Mouse (Mus musculus): ENCODE data around the gene Pex6.
"Not testable (repeated sequence)": the region's sequence is repeated elsewhere in the genome, so short reads cannot be mapped to it uniquely, and the experiment has no call there.

The Pex6 gene

DNA sequence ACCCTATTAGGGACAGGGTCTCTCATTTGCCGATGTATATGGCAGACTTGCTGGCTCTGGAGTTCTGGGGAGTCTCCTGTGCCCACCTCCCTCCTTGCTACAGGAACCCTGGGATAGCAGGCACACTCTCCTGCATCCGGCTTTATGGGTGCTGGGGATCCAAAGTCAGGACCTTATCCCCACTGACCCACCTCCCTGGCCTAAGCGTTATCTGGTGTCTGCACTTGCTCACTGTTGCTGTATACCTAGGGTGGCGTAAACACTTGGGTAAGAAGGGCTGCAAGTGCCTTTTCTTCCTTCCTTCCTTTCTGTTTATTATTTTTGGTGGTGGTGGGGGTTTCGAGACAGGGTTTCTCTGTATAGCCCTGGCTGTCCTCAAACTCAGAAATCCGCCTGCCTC is 30.0 kb downstream of the Pex6 start:
- DNase-seq, result no peak

DNA sequence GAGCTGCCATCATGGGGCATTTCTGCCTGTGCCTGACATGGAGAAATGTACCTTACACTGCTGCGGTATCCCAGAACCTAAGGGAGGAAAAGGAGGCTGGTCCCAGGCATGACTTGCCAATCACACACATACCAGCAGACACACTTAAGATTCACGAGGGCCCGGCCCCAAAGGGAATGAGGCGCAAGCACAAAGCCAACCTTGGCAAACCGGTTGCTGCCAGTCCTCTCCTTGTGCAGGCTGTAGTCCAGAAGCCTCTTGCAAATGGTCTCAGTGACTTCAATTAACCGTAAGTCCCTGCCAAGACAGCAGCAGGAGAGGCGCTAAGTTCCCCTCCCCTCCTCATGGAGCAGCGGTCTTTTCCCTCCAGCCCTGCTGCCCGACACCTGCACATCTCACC is 31.7 kb downstream of the Pex6 start:
- peak; percentile 46 for DNase-seq

DNA sequence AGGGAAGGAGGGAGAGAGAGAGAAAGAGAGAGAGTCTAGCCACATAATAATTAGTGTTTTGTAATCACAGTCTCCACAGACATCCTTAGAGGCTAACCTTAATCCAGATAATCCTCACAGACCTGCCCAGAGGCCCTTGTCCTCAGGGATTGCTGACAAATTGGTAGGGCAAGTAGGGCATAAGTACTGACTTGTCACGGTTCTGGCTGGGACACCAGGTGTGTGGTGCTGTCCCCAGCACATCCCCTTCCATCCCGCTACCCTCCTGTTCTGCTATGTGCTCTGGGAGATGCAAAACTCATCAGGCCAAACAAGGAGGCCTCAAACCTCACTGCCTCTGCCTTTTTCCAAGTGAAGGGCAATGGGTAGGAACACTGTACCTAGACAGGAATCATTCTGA is 34.2 kb downstream of the Pex6 start:
- DNase-seq, result no peak

DNA sequence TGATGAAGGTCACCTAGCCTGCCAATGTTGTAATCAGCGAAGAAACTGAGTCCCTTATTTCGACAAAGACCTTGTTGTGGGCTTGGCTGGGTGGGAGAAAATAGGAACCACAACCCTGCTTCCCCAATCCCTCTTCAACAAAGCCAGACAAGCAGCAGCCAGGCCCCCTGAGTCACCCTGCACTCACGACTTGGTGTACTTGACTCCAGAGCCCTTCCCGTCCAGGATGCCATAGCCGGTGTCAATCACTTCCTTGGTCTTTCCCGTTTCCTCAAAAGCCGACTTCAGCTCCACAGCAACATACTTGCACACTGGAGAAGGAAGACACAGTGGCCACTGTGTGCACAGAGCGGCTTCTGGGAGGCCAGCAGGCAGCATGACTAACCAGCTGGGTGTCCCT is 36.0 kb downstream of the Pex6 start:
- DNase-seq, result no peak

DNA sequence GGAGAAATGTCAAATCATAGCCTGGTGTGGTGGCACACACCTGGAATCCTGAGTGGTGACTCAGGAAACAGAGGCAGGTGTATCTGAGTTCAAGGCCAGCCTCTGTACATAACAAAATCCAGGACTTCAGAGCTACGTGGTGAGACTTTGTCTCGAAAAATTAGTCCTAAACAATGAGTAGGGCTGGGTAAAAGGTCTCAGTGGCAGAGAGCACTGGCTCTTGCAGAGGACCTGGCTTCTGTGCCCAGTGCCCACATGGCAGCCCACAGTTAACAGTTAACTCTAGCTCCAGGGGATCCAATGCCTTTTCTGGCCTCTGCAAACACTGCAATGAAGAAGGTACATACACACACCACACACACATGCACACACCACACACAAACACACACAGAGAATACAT is 36.5 kb downstream of the Pex6 start:
- DNase-seq, result no peak

DNA sequence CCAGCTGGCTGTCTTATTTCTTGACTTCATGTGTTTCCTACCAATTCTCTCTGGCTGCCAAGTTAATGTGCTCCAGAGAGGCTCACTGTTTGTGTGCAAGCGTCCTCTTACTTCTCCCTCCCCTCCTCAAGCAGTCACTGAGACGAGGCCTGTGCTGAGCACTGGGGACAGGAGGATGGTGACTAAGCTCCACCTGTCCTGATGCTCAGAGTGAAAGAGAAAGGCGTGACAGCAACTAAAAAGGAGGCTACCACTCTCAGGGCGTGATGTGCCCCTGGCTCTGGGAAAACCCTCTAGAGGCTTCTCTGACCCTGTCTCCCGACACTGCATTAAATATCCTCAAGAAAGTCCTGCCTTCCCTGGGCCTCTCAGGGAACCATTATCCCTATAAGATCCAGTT is 38.0 kb downstream of the Pex6 start:
- no peak for DNase-seq

DNA sequence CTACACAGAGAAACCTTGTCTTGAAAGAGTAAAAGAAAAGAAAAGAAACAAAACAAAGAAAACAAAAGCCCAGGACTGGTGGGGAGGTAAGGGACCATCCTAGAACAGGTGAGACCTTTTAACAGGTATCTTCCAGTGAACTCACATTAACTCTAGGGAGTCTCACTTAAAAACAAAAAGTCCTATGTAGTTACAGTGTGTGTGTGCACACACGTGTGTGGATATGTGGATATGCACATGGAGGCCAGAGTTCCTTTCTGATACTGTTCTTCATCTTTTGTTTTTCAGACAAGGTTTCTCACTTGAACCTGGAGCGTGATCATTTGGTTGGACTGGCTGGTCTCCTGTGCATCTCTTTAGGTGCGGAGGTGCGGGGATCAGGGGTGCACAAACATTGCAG is 39.3 kb downstream of the Pex6 start:
- no peak for DNase-seq

DNA sequence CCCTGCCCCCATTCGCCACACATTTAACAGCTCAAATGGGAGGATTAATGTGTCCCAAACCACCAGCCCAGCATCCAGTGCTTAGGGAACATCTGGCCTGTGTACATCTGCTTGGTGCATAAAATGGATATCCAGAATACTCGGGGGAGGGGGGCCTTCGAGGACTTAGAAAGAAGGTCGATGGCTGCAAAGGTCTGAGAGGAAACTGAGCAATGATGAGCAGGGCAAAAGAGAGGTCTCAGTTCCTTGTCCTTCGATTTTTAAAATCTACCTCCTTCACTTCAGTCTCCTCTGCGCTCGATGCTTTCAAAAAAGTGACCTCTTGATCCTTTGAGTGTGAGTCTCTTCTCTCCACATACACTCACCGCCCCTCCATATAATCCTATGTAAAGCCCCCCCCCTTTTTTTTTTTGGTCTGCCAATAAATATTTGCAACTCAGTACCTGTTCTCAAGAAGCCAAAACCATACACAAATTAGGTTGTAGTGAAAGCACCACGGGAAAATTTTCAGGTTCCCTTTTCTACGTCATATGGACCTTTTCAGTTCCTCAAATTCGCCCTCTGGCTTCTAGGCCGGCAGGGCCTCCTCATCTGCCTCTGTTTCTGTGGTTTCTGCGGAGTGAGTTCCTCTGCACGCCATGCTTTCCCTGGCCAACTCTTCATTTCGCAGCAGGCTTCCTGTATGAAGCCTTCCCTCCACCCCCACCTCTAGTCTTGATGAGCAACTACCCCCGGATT is 40.0 kb downstream of the Pex6 start:
- no peak for DNase-seq

DNA sequence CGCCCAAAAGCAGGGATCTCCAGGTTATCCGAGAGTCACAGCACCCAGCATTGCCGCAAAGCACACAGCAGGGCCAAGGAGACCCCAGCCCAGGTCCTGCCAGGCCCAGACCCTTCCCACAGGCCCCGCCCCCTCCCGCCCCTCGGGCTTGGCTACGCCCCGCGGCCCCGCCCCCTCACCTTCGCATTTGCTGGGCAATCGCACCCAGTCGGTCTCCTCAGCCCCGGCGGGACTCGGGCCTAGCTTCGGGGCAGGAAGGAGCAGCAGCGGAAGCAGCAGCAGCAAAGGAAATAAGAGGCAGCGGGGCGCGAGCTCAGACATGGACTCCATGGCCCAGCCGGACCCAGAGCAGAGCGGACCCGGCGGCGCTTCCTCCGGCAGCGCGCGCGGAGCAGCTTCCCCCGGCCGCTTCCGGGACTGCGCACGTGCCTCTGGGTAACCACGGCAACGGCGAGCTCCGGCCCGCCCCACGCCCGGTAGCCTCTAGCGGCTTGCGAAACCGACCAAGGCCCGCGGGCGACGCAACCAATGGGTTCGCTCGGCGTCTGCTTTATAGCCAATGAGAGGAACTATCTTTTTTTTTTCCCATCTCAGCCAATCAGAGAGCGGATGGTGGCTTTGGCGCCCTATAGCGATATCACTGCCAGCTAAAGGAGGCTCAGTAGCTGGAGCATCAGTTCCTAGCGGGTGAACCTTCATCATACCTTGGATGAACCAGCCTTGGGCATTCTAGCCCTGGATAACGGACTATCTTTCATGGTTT is 40.7 kb downstream of the Pex6 start, which contains the start of gene Cnpy3:
Gene Cnpy3 (minus strand): TSS at position 421 of the 763 bp plus-strand sequence.
- peak; percentile 98 for DNase-seq

DNA sequence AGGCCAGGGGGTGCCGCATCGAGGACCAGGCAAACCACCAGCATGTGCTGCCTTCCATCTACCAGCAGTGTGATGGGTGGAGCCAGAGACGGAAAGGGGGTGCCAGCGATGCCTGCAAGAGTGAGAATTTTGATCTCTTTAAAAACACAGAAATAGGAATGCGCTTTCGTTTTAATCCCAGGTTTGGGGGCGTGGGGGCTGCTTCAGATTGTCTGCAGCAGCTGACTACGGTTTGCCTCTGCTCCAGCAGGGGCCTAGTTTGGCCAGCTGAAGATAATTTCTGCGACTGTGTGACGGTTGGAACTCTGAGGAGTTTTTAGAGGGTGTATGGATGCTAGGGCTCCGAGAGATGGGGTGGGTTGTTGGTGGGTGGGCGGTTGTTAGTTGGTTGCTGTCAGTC is 47.5 kb downstream of the Pex6 start:
- DNase-seq, result no peak

DNA sequence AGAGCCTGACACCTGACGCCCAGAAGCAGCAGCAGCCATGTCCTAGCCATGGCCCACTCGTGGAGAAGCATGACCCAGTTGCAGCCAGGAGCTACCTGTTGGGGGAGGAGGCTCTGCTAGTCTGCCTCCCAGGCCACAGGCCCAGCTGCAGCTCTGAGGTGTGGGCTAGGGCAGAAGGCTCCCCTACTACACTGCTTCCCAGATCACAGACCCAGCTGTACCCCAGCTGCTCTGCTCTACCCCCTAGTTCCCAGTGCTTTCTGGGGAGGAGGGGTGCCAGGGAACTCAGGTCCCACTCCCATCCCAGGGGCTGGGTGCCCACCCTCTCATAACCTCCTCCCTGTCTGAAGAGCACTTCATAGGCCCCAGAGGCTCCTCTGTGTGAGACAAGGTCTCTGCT is 52.3 kb downstream of the Pex6 start, which contains the start of gene Ptcra:
Gene Ptcra (minus strand): TSS at position 169 of the 400 bp plus-strand sequence.
- DNase-seq, result no peak

DNA sequence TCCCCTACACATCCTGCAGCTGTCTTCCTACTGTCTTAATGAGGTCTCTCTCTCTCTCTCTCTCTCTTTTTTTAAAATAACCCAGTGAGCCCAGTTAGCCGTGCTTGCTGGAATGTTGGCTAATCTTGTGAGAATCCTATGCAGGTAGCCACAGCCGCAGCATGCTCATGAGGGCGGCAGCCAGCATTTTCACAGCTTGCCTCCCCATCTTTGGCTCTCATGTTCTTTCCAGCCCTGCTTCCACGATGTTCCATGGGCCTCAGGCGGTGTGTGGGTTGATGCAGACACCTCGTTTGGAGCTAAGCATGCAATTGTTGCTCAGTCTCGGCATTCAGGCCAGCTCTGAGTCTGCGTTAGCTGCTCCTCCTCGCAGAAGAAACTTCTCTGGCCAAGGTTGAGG is 53.7 kb downstream of the Pex6 start:
- DNase-seq, result not testable (repeated sequence)

DNA sequence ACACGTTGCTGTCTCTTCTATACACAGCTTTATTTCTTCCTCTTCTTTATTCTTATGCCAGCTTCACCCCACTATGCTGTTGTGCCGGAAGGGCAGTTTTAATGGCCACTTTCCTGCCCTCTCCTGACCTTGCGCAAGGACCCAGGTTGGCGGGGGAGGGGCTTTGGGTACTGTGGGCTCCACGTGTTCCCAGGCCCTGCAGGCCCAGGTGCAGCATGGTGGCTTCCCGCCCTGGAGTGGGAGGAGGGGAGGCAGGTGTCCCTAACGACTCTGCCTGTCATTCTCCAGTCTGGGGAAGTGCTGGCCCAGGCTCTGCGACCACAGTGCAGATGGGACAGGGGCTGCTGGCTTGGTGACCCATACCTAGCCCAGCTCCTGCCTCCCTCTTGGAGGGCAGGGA is 56.6 kb downstream of the Pex6 start:
- DNase-seq, result peak; percentile 54

DNA sequence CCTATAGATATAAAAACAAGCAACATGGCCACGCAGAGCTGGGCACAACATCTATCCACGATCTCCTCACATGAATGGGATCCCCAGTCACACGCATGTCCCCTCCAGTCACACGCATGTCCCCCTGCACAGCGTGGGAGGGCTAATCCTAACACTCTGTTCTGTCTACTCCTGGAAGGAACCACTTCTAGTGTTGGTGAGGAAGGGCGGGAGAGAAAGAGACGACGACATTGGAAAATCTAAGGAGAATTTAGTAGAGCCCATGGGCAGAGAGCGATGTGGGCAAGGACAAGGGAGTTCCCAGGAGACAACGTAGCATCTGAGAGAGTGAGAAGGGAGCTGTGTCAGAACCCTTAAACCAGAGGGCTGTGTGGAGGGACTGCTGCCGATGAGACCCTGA is 59.3 kb downstream of the Pex6 start:
- DNase-seq, result no peak

DNA sequence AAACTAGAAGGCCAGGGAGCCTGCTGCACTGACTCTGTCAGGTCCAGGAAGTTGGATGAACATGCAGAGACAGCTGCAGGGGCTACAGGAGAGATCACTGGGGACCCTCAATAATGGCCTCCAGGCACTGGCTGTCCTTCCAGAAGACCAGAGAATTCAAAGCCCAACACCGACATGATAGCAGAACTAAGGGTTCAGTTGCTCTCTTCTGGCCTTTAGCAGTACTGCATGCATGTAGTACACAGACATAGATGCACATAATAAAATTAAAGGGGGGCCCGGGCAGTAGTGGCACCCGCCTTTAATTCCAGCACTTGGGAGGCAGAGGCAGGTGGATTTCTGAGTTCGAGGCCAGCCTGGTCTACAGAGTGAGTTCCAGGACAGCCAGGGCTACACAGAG is 59.8 kb downstream of the Pex6 start:
- no peak for DNase-seq

DNA sequence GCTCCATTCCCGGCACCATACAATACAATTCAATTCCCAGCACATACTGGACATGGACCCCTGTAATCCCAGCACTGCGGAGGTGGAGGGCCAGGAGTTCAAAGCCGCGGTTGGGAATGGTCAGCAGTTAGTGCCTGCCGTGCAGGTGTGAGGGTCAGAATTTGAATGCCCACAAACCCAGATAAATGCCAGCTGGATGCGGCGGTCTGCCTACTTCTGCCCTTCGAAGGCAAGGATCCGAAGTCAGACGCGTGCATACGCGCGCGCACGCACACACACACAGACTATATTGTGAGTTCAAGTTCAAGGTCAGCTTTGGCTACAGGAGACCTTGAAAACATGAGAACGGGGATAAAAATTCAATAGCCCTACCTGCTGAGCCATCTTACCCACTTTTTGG is 60.4 kb downstream of the Pex6 start:
- DNase-seq, result no peak

DNA sequence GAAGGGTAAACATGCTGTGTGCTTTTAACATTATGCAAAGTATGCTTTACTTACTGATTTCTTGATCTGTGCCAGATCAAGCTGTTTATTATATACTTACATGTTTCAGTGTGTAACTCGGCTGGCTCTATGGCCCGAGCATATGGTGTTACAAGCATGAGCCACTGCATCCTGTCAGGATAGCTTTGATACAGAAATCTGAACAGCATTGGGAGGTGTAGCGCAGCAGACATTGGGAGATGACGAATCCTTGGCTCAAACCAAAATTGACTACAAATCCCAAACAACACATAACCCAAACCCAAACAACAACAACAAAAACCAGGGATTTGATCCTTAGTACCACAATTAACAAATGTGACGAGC is 60.8 kb downstream of the Pex6 start:
- DNase-seq, result no peak

DNA sequence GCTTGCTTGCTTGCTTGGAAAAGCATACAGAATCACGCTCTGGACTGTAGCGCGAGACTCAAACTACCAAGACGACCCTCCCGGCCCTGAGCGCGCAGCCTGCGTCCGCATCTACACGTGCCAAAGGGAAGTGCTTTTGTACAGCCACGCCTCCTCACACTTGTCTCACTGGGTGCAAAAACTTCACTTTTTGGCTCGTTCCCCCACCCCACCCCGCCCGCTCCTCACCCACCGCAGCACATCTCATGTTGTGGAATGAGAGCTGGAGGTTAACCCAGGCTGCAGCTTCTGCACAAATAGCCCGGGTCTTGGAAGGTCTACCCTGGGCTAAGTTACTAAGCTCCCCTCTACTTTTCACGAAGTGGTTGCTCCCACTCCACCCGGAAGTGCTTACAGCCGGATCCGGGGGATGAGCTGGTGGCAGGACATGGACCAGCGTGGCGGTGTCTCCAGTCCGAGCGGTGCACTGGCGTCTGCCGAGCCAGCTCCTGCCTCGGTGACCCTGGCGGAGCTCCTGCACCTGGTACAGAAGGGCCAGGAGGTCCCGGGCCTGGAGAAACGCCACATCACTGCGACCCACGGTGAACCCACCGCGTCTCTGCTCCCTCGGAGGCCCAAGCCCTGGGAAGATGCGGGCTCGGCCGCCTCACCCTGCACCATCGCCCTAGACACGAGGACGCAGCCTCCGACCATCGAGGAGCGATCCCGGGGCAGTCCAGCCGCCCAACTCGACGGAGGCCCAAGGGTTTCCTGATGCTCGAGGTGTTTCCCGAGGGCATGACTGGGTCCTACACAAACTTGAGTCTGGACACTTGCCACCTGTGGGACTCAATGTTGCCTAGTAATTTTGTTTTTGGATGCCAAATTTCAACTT is 61.4 kb downstream of the Pex6 start, which contains the start of gene 2310039H08Rik:
Gene 2310039H08Rik (plus strand): TSS at position 232 of the 874 bp plus-strand sequence.
- DNase-seq, result peak; percentile 85

DNA sequence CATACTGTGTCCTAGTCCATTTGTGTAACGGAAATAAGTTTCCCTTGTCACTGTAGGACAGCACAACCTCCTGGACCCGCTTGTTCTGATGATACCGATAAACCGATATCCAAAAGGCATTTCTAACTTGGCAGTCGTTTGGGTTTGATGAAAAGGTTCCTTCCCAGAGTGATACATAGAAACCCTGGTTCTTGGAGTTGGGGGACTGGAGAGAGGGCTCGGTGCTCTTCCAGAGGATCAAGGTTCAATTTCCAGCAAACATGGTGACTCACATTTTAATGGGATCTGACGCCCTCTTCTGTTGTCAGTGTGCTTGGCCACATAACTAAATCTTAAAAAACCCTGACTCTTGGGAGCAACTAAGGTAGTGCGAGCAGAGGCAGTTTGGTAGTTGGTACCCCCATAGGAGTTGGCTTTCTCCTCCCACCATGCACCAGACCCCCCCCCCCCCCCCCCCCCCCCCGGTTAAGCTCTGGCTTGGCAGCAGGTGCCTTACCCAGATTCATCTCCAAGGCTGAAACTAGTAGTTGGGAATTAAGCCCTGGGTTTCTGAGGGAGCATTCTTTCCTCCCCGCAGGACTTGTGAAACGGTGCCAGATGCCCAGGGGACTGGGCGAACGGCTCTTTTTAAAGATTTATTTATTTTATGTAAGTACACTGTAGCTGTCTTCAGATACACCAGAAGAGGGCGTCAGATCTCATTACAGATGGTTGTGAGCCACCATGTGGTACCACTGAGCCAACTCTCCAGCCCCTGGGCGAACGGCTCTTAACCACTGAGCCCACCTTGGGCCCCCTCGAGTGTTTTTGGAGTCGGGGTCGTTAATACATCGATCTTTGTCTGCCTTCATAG is 62.2 kb downstream of the Pex6 start:
- DNase-seq, result no peak

DNA sequence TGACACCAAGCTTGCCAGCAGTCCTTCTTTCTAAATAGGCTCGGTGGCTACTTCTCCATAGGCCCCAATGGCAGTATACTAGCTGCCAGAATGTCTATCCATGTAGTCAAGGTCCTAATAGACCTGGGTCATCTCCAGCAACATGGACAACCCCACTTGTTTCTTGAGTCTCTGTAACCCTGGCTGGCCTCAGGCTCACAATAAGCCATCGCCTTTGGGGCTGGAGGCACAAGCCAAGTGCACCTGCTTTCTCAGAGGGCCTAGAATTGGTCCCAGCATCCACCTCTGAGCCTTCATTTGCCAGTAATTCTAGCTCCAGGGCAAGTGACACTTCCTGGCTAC is 62.8 kb downstream of the Pex6 start:
- DNase-seq, result no peak

DNA sequence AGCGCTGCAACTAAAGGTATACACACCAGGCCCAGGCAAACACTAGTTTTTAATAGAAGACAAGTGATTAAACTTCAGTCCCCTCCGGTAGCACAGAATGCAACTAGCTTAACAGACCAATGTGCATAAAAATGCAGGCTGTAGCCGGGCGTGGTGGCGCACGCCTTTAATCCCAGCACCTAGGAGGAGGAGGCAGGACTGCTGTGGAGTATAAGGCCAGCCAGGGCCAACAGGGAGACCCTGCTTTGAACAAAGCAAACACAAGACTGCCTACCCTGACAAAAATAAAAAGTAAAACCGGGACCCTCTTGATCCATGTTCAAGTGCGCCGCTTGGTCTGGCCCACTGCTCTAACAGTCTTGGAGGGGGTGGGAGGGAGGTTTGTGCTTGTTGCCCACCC is 63.8 kb downstream of the Pex6 start:
- no peak for DNase-seq

Measured in kidney, adult 11 months (tissue).